Mouse (Mus musculus) CH12.LX (cell line): Measurements from ENCODE around the gene Bmp8b. TPM values are rescaled to one million over a fixed set of nuclear protein-coding genes. Genes with fewer than 3 reads are reported as not detected.

Experiments
- DNase-seq: peaks from one replicate; pipeline ENCODE4 v3.0.0-alpha.2; 2013; ENCODE audit errors: extremely low read depth
- H3K27ac ChIP-seq: 2 replicates; pipeline ENCODE4 v1.5.1; 2012; ENCODE audit warnings: low read depth, mild to moderate bottlenecking, control low read depth, moderate library complexity; ENCODE audit not compliant: insufficient read depth
- H3K27me3 ChIP-seq: replicated peaks from 2 replicates; pipeline ENCODE3; 2012; ENCODE audit warnings: inconsistent platforms
- H3K36me3 ChIP-seq, 2 experiments: replicated peaks in 1 of 2; 2 replicates each; pipeline versions ENCODE3 to v1.6.1; 2012; ENCODE audit warnings: inconsistent platforms in 1 of 2, low read length in 1 of 2, mild to moderate bottlenecking in 1 of 2, mixed read lengths in 1 of 2, moderate library complexity in 1 of 2; ENCODE audit not compliant: control insufficient read depth in 1 of 2, insufficient read depth in 1 of 2
- H3K4me1 ChIP-seq, 2 experiments: 2 replicates each; pipeline ENCODE4 v1.6.1; 2012; ENCODE audit warnings: inconsistent platforms in 1 of 2, moderate library complexity in 1 of 2; ENCODE audit not compliant: insufficient read depth in 2 of 2, control insufficient read depth in 1 of 2
- H3K4me2 ChIP-seq: 2 replicates; pipeline ENCODE4 v1.6.1; 2012; ENCODE audit warnings: low read depth, mild to moderate bottlenecking, control low read depth; ENCODE audit not compliant: poor library complexity, insufficient read depth, severe bottlenecking
- H3K4me3 ChIP-seq, 3 experiments: fragments of 150-350 bp in 1 of 3; sonication (generic) in 1 of 3; replicated peaks in 1 of 3; 2 replicates each; pipeline versions ENCODE3 to v1.5.1; 2011 to 2012; ENCODE audit warnings: low read depth in 2 of 3, low read length in 2 of 3, mild to moderate bottlenecking in 2 of 3, moderate library complexity in 2 of 3, control low read depth in 1 of 3, improper control_type of control experiment in 1 of 3, inconsistent platforms in 1 of 3, mixed read lengths in 1 of 3; ENCODE audit not compliant: poor library complexity in 1 of 3
- H3K79me2 ChIP-seq: replicated peaks from 2 replicates; pipeline ENCODE4 v1.6.1; 2012; ENCODE audit warnings: mild to moderate bottlenecking, moderate library complexity; ENCODE audit not compliant: control insufficient read depth, poor library complexity, insufficient read depth, severe bottlenecking; ENCODE audit errors: extremely low read depth
- H3K9ac ChIP-seq: 2 replicates; pipeline ENCODE4 v1.6.1; 2012; ENCODE audit warnings: low read depth, mild to moderate bottlenecking, control low read depth, moderate library complexity; ENCODE audit not compliant: insufficient read depth
- H3K9me3 ChIP-seq: replicated peaks from 2 replicates; pipeline ENCODE3; 2012; ENCODE audit warnings: low read length, inconsistent platforms, mixed read lengths
- BHLHE40 ChIP-seq: IDR thresholded peaks from 2 replicates; pipeline ENCODE4 v1.6.1; 2011; ENCODE audit warnings: mild to moderate bottlenecking, low read depth, low read length, improper control_type of control experiment
- CHD1 ChIP-seq: IDR thresholded peaks from 2 replicates; pipeline ENCODE4 v1.6.1; 2012; ENCODE audit warnings: low read depth, low read length, improper control_type of control experiment, inconsistent platforms
- CHD2 ChIP-seq: IDR thresholded peaks from 2 replicates; pipeline ENCODE4 v1.6.1; 2011; ENCODE audit warnings: low read length, improper control_type of control experiment
- E2F4 ChIP-seq: IDR thresholded peaks from 2 replicates; pipeline ENCODE4 v1.6.1; 2011; ENCODE audit warnings: low read depth, low read length, improper control_type of control experiment; ENCODE audit not compliant: insufficient replicate concordance
- EP300 ChIP-seq: IDR thresholded peaks from 2 replicates; pipeline ENCODE4 v1.6.1; 2011; ENCODE audit warnings: low read length, improper control_type of control experiment
- ETS1 ChIP-seq: conservative IDR thresholded peaks from 2 replicates; pipeline ENCODE4 v1.6.1; 2012; ENCODE audit warnings: low read depth, mild to moderate bottlenecking, inconsistent platforms, low read length, improper control_type of control experiment, moderate library complexity
- HCFC1 ChIP-seq: IDR thresholded peaks from 2 replicates; pipeline ENCODE4 v1.6.1; 2012; ENCODE audit warnings: low read depth, mild to moderate bottlenecking, inconsistent platforms, low read length, improper control_type of control experiment
- IRF4 ChIP-seq: IDR thresholded peaks from 2 replicates; pipeline ENCODE4 v1.6.1; 2014; ENCODE audit warnings: low read depth, mild to moderate bottlenecking, inconsistent platforms, low read length, improper control_type of control experiment
- MYC ChIP-seq: IDR thresholded peaks from 2 replicates; pipeline ENCODE4 v1.6.1; 2011; ENCODE audit warnings: low read depth, mild to moderate bottlenecking, improper control_type of control experiment, low read length
- NELFE ChIP-seq: IDR thresholded peaks from 2 replicates; pipeline ENCODE4 v1.6.1; 2011; ENCODE audit warnings: low read depth, low read length, improper control_type of control experiment
- NRF1 ChIP-seq: IDR thresholded peaks from 2 replicates; pipeline ENCODE4 v1.6.1; 2014; ENCODE audit warnings: low read depth, mild to moderate bottlenecking, inconsistent platforms, low read length, improper control_type of control experiment, moderate library complexity
- PAX5 ChIP-seq: IDR thresholded peaks from 2 replicates; pipeline ENCODE4 v1.6.1; 2012; ENCODE audit warnings: low read length, inconsistent platforms, mixed read lengths
- RAD21 ChIP-seq: IDR thresholded peaks from 2 replicates; pipeline ENCODE4 v1.6.1; 2011; ENCODE audit warnings: low read depth, mild to moderate bottlenecking, low read length, improper control_type of control experiment, moderate library complexity
- TCF12 ChIP-seq: IDR thresholded peaks from 2 replicates; pipeline ENCODE4 v1.6.1; 2014; ENCODE audit warnings: low read depth, mild to moderate bottlenecking, inconsistent platforms, low read length, improper control_type of control experiment
- USF1 ChIP-seq: IDR thresholded peaks from 2 replicates; pipeline ENCODE4 v1.6.1; 2014; ENCODE audit warnings: low read depth, mild to moderate bottlenecking, inconsistent platforms, low read length, improper control_type of control experiment
- ZC3H11A ChIP-seq: IDR thresholded peaks from 2 replicates; pipeline ENCODE4 v1.6.1; 2012; ENCODE audit warnings: low read depth, mild to moderate bottlenecking, inconsistent platforms, low read length, improper control_type of control experiment
- ZNF384 ChIP-seq: IDR thresholded peaks from 2 replicates; pipeline ENCODE4 v1.6.1; 2012; ENCODE audit warnings: low read depth, low read length, improper control_type of control experiment, inconsistent platforms
- dilution Hi-C: fragments of 300-500 bp; cut with MboI; formaldehyde crosslinking; loops from 2 replicates; pipeline ENCODE4 v1.14.3; 2020; ENCODE audit warnings: low sequenced_read_pairs; ENCODE audit not compliant: extremely low pct_unique_long_range_greater_than_20kb, extremely low pct_ligation_motif_present
- in situ Hi-C: fragments of 300-500 bp; cut with MboI; formaldehyde crosslinking; loops from 3 replicates; pipeline ENCODE4 v1.14.3; 2019; ENCODE audit warnings: low sequenced_read_pairs, low pct_ligation_motif_present, low pct_unique_long_range_greater_than_20kb, mixed read lengths
- polyA plus RNA-seq: library from polyadenylated mRNA; unstranded; fragments of >175 nt; gene quantifications from 2 replicates; pipeline ENCODE4 v1.2.1, GENCODE M21; 2012; ENCODE audit warnings: low read depth; ENCODE audit not compliant: insufficient read length
- total RNA-seq, 2 experiments: library from RNA; depleted of rRNA; stranded (reverse); fragments of 300-350 nt in 1 of 2; fragments of >200 nt in 1 of 2; gene quantifications; 2 replicates each; pipeline ENCODE4 v1.2.3; 2012 to 2014

Bmp8b gene
- total RNA-seq (2012; rRNA removed), result not detected in 2 replicates
- not detected in 2 replicates for total RNA-seq (2014; rRNA removed)
- polyA plus RNA-seq, result 0.12 TPM in 1 of 2 replicates, not detected in the other

DNA sequence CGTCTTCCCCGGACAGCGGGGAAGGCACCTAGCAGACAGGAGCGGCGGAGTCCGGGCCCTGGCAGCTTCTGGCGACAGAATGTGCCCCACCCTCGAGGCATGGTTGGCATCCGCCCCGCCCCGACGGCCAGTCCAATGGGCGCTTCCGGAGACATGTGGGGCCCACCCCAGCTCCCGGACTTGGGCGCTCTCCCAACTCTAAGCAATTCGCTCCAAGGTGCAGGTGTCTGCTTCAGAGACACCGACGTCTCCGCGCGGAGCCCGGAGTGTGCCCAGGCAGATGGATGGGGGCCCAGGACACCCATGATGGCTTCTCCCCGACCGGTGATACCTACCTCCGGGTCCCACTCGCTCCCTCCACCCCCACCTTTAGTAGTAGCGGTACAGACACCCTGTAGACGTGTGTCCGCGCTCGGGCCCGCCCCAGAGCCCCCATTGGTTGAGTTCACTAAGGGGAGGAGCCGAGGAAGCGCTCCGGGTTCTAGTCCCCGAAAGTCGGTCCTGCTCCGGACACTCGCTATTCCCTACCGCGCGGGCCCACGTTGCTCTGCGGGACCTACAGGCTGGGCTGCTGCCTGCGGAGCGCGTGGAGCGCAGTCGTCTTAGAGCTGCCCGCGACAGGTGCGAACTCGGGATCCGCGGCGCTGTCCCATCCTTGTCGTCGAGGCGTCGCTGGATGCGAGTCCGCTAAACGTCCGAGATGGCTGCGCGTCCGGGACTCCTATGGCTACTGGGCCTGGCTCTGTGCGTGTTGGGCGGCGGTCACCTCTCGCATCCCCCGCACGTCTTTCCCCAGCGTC, at the start of gene Bmp8b:
Gene Bmp8b, plus strand, starts transcription at position 515 of the 800 bp plus-strand sequence.
- Histone ChIP-seq H3K4me1 (peaks cover 11 to 12% of the 10 kb centered on the region in 2 experiments), H3K9me3 (peaks cover 19% of the 10 kb centered on the region), H3K4me2 (no peak within 1 kb of the TSS), H3K36me3 (no peaks in the 10 kb centered on the region), H3K9ac (no peak within 1 kb of the TSS)
- DNase-seq, result no peak
- dilution Hi-C loops, result no loop called here
- TF ChIP-seq EP300 (no peak), CHD1 (no peak), NELFE (no peak), TCF12 (no peak), NRF1 (no peak), RAD21 (no peak), CHD2 (no peak), MYC (no peak), E2F4 (no peak), PAX5 (no peak), BHLHE40 (no peak)
- TF ChIP-seq, all 38 proteins: peak for 0
- Histone ChIP-seq H3K79me2 (no peaks in the 10 kb centered on the region), H3K27me3 (peaks cover 5% of the 10 kb centered on the region), H3K4me3 (no peak within 1 kb of the TSS), H3K27ac (no peak within 1 kb of the TSS)
- in situ Hi-C loops, result no loop called here

DNA sequence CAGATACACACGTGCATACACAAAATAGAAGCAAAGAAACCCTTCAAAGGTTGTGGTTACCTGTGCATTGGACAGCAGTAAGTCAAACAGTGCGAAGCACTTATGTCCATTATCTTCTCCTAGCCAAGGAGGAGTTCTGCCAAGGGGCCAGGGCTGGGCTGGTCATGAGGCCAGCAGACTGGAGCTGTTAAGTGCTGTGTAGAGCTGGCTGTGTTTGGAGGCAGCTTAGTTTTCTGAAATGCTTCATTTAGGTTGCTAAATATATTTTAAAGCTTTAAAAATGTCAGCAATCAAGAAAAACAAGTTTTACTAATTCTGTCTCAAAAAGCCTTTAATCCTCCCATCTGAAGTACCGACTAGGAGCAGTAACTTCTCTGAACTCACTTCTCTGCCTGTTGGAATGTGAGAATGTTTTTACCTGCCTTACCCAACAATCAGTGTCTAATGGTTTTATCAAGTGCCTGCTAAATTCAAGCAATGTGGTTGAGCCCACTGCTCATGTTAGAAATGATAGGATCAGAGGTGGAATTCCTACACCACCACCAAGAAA, 48.3 kb upstream of the Bmp8b start:
- in situ Hi-C loops, result no loop called here

More for the DNA sequence above, 48.3 kb upstream of the Bmp8b start:
- dilution Hi-C loops, result no loop called here
- no peak for DNase-seq
- no peak overlapping the region for H3K27ac ChIP-seq
- H3K9me3 ChIP-seq, result no peaks in the 10 kb centered on the region
- H3K9ac ChIP-seq, result no peak overlapping the region
- H3K4me3 ChIP-seq, result no peak overlapping the region
- peaks cover 42 to 59% of the 10 kb centered on the region in 2 experiments for H3K36me3 ChIP-seq
- no peak overlapping the region for H3K4me2 ChIP-seq
- no peaks in the 10 kb centered on the region for H3K27me3 ChIP-seq
- no peaks in the 10 kb centered on the region; the same call in 1 of the 2 replicates for H3K79me2 ChIP-seq
- no peaks in the 10 kb centered on the region for H3K4me1 ChIP-seq
- TF ChIP-seq HCFC1, result no peak
- no peak for TF ChIP-seq IRF4
- TF ChIP-seq RAD21, result no peak
- no peak for TF ChIP-seq ZC3H11A
- TF ChIP-seq ZNF384, result no peak
- no peak for TF ChIP-seq ETS1
- TF ChIP-seq USF1, result no peak
